Mouse (Mus musculus) liver, embryonic 18 days (tissue): ENCODE results near the gene Vmn1r197. TPM values are rescaled to one million over a fixed set of nuclear protein-coding genes. Genes with fewer than 3 reads are reported as not detected.

ENCODE experiments used
- polyA plus RNA-seq: library from polyadenylated mRNA; depleted of rRNA; stranded (reverse); fragments of >200 nt; gene quantifications from 2 replicates; pipeline ENCODE4 v1.2.3, GENCODE M21; 2012; rRNA removed

Vmn1r197 gene
- not detected in 2 replicates for polyA plus RNA-seq

GRCm38 (mm10) chr13:22324289-22324688 is at the start of gene Vmn1r197:
Gene Vmn1r197, plus strand, starts transcription at chr13:22324589.

GRCm38 (mm10) chr13:22289620-22290019 is 34.8 kb upstream of the Vmn1r197 start, which contains the start of gene Vmn1r196:
Gene Vmn1r196, plus strand, starts transcription at chr13:22289920.

DNA sequence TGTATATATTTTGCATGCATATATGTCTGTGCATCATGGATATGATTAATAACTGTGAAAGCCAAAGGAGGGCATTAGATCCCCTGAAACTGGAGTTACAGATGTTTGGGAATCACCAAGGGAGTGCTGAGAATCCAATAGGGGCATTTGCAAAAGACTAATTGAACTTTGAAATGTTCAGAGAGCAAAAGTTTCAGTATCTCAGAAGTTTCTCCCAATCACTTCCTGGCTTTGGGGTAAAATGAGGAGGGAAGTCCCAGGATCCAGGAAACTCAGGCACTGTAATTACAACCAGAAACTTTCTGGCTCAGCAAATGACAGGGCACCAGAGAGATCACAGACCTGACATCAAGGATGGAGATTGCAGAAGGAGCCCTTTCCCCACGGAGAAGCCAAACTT is 25.7 kb downstream of the Vmn1r197 start, which contains the start of gene Vmn1r198:
Vmn1r198 (plus strand) TSS at position 301 of the 400 bp plus-strand sequence.

DNA sequence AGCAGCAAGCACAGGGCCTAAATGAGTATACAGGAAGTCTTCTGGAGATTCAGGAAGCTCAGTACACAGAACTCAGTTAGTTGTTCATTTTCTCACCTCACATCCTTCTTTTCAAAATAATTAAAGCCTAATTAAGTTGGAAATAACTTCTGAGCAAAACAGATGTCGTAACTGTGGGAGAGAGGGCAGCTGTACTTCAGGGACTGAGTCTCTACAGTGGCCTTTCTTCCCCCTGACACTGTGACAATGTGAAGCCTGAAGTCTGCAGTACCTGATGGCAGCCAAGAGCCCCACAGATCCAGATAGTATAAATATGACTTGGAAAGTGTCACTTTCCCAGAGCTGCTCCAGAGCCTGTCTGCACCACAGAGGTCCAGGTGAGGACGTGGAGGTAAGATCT is 55.1 kb downstream of the Vmn1r197 start, which contains the start of gene Vmn1r199:
Vmn1r199 (plus strand) TSS at position 301 of the 400 bp plus-strand sequence.

Other genes with a start within 250 kb of the Vmn1r197 start
- not detected in 2 replicates for gene Vmn1r188, start 240.1 kb upstream of the Vmn1r197 start, polyA plus RNA-seq
- gene Vmn1r189, start 218.8 kb upstream of the Vmn1r197 start, polyA plus RNA-seq: not detected in 2 replicates
- not detected in 2 replicates for gene Vmn1r191, start 140.6 kb upstream of the Vmn1r197 start, polyA plus RNA-seq
- gene Vmn1r192, start 133.4 kb upstream of the Vmn1r197 start, polyA plus RNA-seq: not detected in 2 replicates
- gene Vmn1r193, start 101.4 kb upstream of the Vmn1r197 start, polyA plus RNA-seq: not detected in 2 replicates
- gene Vmn1r194, start 80.4 kb upstream of the Vmn1r197 start, polyA plus RNA-seq: not detected in 2 replicates
- gene Vmn1r195, start 54.1 kb upstream of the Vmn1r197 start, polyA plus RNA-seq: not detected in 2 replicates
- gene Vmn1r196, start 34.7 kb upstream of the Vmn1r197 start, polyA plus RNA-seq: not detected in 2 replicates
- not detected in 2 replicates for gene Vmn1r198, start 25.8 kb downstream of the Vmn1r197 start, polyA plus RNA-seq
- not detected in 2 replicates for gene Vmn1r199, start 55.2 kb downstream of the Vmn1r197 start, polyA plus RNA-seq
- gene Vmn1r200, start 65.8 kb downstream of the Vmn1r197 start, polyA plus RNA-seq: not detected in 2 replicates
- not detected in 2 replicates for gene Vmn1r201, start 147.3 kb downstream of the Vmn1r197 start, polyA plus RNA-seq
- not detected in 2 replicates for gene Vmn1r202, start 180.8 kb downstream of the Vmn1r197 start, polyA plus RNA-seq
- not detected in 2 replicates for gene Vmn1r203, start 193.5 kb downstream of the Vmn1r197 start, polyA plus RNA-seq
- not detected in 2 replicates for gene Vmn1r204, start 228.6 kb downstream of the Vmn1r197 start, polyA plus RNA-seq